Mouse (Mus musculus): Measurements from ENCODE around the gene Pkig. TPM values are rescaled to one million over a fixed set of nuclear protein-coding genes. Genes with fewer than 3 reads are reported as not detected.

Pkig gene
- polyA plus RNA-seq (2017; shearing (Covaris generic)) = 2.9 TPM

DNA sequence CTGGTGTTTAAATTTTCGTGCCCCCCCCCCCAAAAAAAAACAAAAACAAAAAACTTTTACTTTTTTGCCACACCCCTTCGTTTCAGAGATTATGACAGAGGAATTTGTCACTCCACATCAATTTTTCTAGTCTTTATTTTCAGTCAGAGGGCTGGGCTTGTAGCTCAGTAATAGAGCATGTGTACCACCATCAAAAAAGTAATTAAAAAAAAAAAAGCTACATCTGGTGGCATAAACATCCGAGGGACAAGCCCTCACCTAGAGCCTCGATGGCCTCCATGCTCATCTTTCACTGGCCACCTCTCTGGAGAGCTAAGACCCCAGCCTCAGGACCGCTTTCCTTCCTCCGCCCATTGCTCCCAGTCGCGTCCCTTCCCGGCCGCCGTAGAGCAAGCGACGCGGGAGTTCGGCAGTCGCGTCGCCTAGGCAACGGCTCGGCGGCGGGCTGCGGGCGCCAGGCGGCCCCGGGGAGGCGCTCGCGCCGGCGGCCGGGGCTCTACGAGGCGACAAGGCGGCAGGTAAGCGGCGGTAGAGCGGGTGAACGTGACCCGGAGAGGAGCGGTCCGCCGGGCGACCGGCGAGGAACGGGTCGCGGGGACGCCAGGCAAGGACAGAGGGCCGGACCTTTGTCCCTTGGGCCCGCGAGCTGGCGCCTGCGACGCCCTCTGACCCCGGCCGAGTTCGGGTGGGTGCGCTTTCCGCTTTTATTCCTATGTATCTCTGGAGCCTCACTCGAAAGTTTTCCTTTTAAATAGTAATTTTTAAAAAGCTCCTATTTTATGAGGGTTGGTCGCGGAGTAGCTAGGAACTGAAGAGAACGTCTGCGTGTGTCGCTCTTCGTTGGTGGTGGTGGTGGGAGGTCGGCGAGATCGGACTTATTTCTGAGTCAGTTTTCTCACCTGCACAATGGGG lies at the start of gene Pkig:
Gene Pkig, plus strand, starts transcription at position 412 of the 912 bp plus-strand sequence.

GRCm38 (mm10) chr2:163644575-163645385 lies 13.4 kb upstream of the Pkig start, which contains the start of gene Serinc3:
TSS of gene Serinc3 (minus strand) at chr2:163645131.

GRCm38 (mm10) chr2:163749647-163750611 lies 91.7 kb downstream of the Pkig start, which contains the start of gene Ada:
TSS of gene Ada (minus strand) at chr2:163750239.

Other genes with a start within 250 kb of the Pkig start
- gene Oser1, start 233.7 kb upstream of the Pkig start, polyA plus RNA-seq (2017; shearing (Covaris generic)) = 216 TPM
- gene Gdap1l1, start 219.9 kb upstream of the Pkig start, polyA plus RNA-seq (2017; shearing (Covaris generic)) = not detected
- 1.8 TPM for gene Fitm2, start 185.8 kb upstream of the Pkig start, polyA plus RNA-seq (2017; shearing (Covaris generic))
- gene R3hdml, start 166.1 kb upstream of the Pkig start, polyA plus RNA-seq (2017; shearing (Covaris generic)) = not detected
- not detected for gene Hnf4a, start 151.6 kb upstream of the Pkig start, polyA plus RNA-seq (2017; shearing (Covaris generic))
- gene Ttpal, start 56.1 kb upstream of the Pkig start, polyA plus RNA-seq (2017; shearing (Covaris generic)) = 45.5 TPM
- 541 TPM for gene Serinc3, start 13.3 kb upstream of the Pkig start, polyA plus RNA-seq (2017; shearing (Covaris generic))
- gene Ada, start 91.9 kb downstream of the Pkig start, polyA plus RNA-seq (2017; shearing (Covaris generic)) = 2.4 TPM
- gene Ccn5, start 162.5 kb downstream of the Pkig start, polyA plus RNA-seq (2017; shearing (Covaris generic)) = 0.22 TPM
- gene Kcnk15, start 195.3 kb downstream of the Pkig start, polyA plus RNA-seq (2017; shearing (Covaris generic)) = not detected

Measured in effector memory CD4-positive, alpha-beta T cell, adult 7 months (primary cell).